Mouse (Mus musculus) kidney, adult 2 months (tissue): ENCODE data around the gene Stk39.

Experiments
- CTCF ChIP-seq: fragments of 200-500 bp; conservative IDR thresholded peaks from 2 replicates; pipeline ENCODE4 v1.5.1; 2011; ENCODE audit warnings: low read depth, mild to moderate bottlenecking, control low read depth, low read length, moderate library complexity, mixed read lengths; ENCODE audit not compliant: insufficient read depth, insufficient read length
- POLR2A ChIP-seq: fragments of 200-500 bp; IDR thresholded peaks from one replicate; pipeline ENCODE4 v1.6.1; 2011; ENCODE audit warnings: low read depth, low read length, control low read depth

- no peak for TF ChIP-seq CTCF
- no peak for TF ChIP-seq POLR2A
These were observed 14.5 kb downstream of the Stk39 start for GRCm38 (mm10) chr2:68457455-68458032.
